Mouse (Mus musculus): ENCODE measurements around the gene Cenpq. TPM values are rescaled to one million over a fixed set of nuclear protein-coding genes. Genes with fewer than 3 reads are reported as not detected.

The Cenpq gene
- polyA plus RNA-seq (2014; fragmentation: Nextera tagmentation; extraction: Ambion mirVana) = 21.4 and 24.4 TPM in 2 replicates

DNA sequence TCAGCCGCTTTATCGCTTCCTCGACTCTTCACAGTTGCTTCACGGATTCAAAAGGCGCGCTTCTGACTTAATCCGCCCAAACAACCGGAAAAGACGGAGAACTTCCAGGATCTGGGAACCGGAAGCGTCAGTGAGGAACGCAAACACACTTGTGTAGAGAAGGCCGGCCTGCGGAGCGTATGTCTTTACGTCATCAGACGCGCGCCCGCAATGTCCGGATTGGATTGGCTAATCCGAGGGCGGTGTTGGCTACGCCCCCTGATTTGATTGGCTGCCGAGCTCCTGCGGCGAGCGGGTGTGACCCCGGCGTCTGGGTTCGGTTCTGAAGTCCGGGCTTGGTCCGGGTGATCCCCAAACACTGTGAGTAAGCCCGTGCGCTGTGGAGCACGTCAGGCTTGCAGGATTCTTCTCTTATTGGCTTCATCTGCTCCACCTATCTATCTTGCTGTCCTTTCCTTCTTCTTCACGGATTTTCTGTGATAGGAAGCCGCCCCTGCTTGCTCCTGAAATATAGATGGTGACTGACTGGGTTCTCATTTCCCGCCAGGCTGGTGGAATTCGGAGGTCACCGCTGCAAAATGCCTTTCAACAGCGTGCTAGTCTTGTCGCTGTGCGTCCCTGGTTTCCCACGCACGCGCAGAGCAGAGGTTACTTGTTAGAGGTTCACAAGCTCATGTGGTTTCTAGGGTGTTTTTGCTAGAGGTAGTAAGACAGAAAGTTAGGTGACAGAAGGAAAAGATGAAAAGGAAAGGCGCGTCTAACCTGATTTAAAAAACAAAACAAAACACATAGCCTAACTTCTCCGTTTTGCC, at the start of gene Cenpq, which contains the start of gene Mut:
Cenpq (minus strand) TSS at position 628 of the 812 bp plus-strand sequence.
Mut (plus strand) TSS at position 266 of the 812 bp plus-strand sequence.
- peak within 1 kb of the TSS; percentile 86 for H3K27ac ChIP-seq (ENCODE audit: low read depth, low read length)
- no peaks in the 10 kb centered on the region for H3K9me3 ChIP-seq (replicated peaks; ENCODE audit: control insufficient read depth, low read length)
- peak within 1 kb of the TSS; percentile 70 for H3K9ac ChIP-seq (ENCODE audit: low read depth, low read length)
- whole genome bisulfite sequencing (ENCODE audit: insufficient replicate concordance) = under 1% methylated on average over 50 of the region's 50 CpGs
- H3K4me1 ChIP-seq (ENCODE audit: control insufficient read depth, insufficient read depth, low read length) = no peaks in the 10 kb centered on the region
- H3K36me3 ChIP-seq (ENCODE audit: control insufficient read depth, insufficient read depth, low read length) = peaks cover 4% of the 10 kb centered on the region
- peak within 1 kb of the TSS; percentile 72 for H3K4me2 ChIP-seq
- peak within 1 kb of the TSS; percentile 56 for H3K4me3 ChIP-seq (ENCODE audit: low read depth, low read length)
- peak; percentile 100 for ATAC-seq (replicated peaks; ENCODE audit: insufficient number of reproducible peaks, low FRiP score, low TSS enrichment)
- no peaks in the 10 kb centered on the region for H3K27me3 ChIP-seq (ENCODE audit: control insufficient read depth, insufficient read depth, low read length)

DNA sequence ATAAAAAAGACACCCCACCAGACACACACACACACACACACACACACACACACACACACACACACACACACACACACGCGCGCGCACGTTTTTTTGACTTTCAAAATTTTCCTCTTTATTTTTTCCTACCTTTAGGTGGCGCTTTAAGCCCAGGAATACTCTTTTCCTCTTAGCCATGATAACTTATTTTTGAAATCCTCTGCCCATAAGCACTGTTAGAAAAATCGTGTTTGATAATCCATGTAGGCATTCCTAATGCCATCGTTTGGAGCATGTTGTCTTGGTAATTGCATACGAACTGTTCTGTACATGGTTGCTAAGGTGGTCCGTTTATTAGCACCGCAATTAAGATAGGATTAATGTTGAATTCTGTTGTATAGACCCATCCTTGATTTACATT, 43.1 kb upstream of the Cenpq start:
- Histone ChIP-seq H3K36me3 (ENCODE audit: control insufficient read depth, insufficient read depth, low read length) (no peaks in the 10 kb centered on the region), H3K4me1 (ENCODE audit: control insufficient read depth, insufficient read depth, low read length) (no peaks in the 10 kb centered on the region), H3K27ac (ENCODE audit: low read depth, low read length) (no peak overlapping the region), H3K27me3 (ENCODE audit: control insufficient read depth, insufficient read depth, low read length) (no peaks in the 10 kb centered on the region), H3K9ac (ENCODE audit: low read depth, low read length) (no peak overlapping the region), H3K4me3 (ENCODE audit: low read depth, low read length) (no peak overlapping the region), H3K9me3 (replicated peaks; ENCODE audit: control insufficient read depth, low read length) (no peaks in the 10 kb centered on the region), H3K4me2 (no peak overlapping the region)
- 71% methylated on average over 11 of the region's 11 CpGs for WGBS (ENCODE audit: insufficient replicate concordance)
- no peak for ATAC-seq (replicated peaks; ENCODE audit: insufficient number of reproducible peaks, low FRiP score, low TSS enrichment)

GRCm38 (mm10) chr17:40948518-40948917, 13.7 kb upstream of the Cenpq start:
- no peaks in the 10 kb centered on the region for H3K9me3 ChIP-seq (replicated peaks; ENCODE audit: control insufficient read depth, low read length)
- no peak for ATAC-seq (replicated peaks; ENCODE audit: insufficient number of reproducible peaks, low FRiP score, low TSS enrichment)
- H3K36me3 ChIP-seq (ENCODE audit: control insufficient read depth, insufficient read depth, low read length) = peaks cover 10% of the 10 kb centered on the region
- no peak overlapping the region for H3K4me2 ChIP-seq
- no peak overlapping the region for H3K27ac ChIP-seq (ENCODE audit: low read depth, low read length)
- H3K4me3 ChIP-seq (ENCODE audit: low read depth, low read length) = no peak overlapping the region
- WGBS (ENCODE audit: insufficient replicate concordance) = 68% methylated on average over 3 of the region's 3 CpGs
- no peaks in the 10 kb centered on the region for H3K27me3 ChIP-seq (ENCODE audit: control insufficient read depth, insufficient read depth, low read length)
- H3K9ac ChIP-seq (ENCODE audit: low read depth, low read length) = no peak overlapping the region
- H3K4me1 ChIP-seq (ENCODE audit: control insufficient read depth, insufficient read depth, low read length) = no peaks in the 10 kb centered on the region

DNA sequence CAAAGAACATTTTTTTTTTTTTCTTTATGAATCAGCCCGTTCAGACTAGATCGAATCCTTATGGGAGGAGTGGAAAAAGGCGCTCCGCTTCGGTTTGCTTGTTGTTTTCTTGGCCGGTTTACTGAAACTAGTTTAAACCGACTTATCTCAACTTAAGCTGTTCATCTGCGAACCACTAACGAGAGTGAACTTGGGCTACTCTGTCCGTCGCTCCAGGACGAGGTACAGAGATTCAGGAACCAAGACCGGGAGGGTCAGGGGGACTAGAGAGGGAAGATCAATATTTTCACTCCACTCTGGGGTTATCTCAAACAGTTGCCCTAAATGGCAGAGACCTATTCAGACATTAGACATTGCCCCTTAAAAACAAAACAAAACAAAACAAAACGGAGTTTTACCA, 862 bp downstream of the Cenpq start:
- no peaks in the 10 kb centered on the region for H3K9me3 ChIP-seq (replicated peaks; ENCODE audit: control insufficient read depth, low read length)
- peak overlapping the region; percentile 70 for H3K9ac ChIP-seq (ENCODE audit: low read depth, low read length)
- no peaks in the 10 kb centered on the region for H3K4me1 ChIP-seq (ENCODE audit: control insufficient read depth, insufficient read depth, low read length)
- H3K4me2 ChIP-seq = peak overlapping the region; percentile 72
- ATAC-seq (replicated peaks; ENCODE audit: insufficient number of reproducible peaks, low FRiP score, low TSS enrichment) = peak; percentile 37; the same call in 1 of the 2 replicates
- H3K27ac ChIP-seq (ENCODE audit: low read depth, low read length) = peak overlapping the region; percentile 86; the same call in 1 of the 2 replicates
- WGBS (ENCODE audit: insufficient replicate concordance) = under 1% methylated on average over 14 of the region's 14 CpGs
- H3K4me3 ChIP-seq (ENCODE audit: low read depth, low read length) = peak overlapping the region; percentile 56
- no peaks in the 10 kb centered on the region for H3K27me3 ChIP-seq (ENCODE audit: control insufficient read depth, insufficient read depth, low read length)
- H3K36me3 ChIP-seq (ENCODE audit: control insufficient read depth, insufficient read depth, low read length) = peaks cover 4% of the 10 kb centered on the region

- no peak overlapping the region for H3K9ac ChIP-seq (ENCODE audit: low read depth, low read length)
- H3K4me3 ChIP-seq (ENCODE audit: low read depth, low read length) = no peak overlapping the region
- ATAC-seq (replicated peaks; ENCODE audit: insufficient number of reproducible peaks, low FRiP score, low TSS enrichment) = no peak
- H3K27ac ChIP-seq (ENCODE audit: low read depth, low read length) = no peak overlapping the region
- H3K9me3 ChIP-seq (replicated peaks; ENCODE audit: control insufficient read depth, low read length) = no peaks in the 10 kb centered on the region
- H3K4me1 ChIP-seq (ENCODE audit: control insufficient read depth, insufficient read depth, low read length) = no peaks in the 10 kb centered on the region
- no peaks in the 10 kb centered on the region for H3K36me3 ChIP-seq (ENCODE audit: control insufficient read depth, insufficient read depth, low read length)
- H3K4me2 ChIP-seq = no peak overlapping the region
- 86% methylated on average over 1 of the region's 2 CpGs for WGBS (ENCODE audit: insufficient replicate concordance)
- no peaks in the 10 kb centered on the region for H3K27me3 ChIP-seq (ENCODE audit: control insufficient read depth, insufficient read depth, low read length)
These were observed 19.3 kb downstream of the Cenpq start for GRCm38 (mm10) chr17:40915499-40915898.

DNA sequence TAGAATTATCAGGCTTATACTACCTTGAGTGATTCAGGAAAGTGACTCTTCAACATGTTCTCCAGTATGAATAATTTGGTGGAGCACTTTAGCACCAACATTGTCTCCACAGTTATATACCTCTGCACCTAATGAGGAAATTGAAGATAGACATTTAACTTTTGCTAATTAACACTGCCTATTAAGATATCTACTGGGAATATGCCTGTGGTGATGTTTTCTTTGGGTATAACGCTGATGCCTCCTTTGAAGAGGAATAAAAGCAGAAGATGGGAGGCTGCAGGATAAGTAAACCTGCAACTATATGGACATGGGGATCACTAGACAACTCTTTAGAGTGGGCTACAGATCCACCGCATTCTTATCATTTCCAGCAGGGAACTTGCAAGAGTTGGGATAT, 20.6 kb downstream of the Cenpq start, which contains the start of gene Glyatl3:
Glyatl3 (minus strand) TSS at position 101 of the 400 bp plus-strand sequence.
- WGBS (ENCODE audit: insufficient replicate concordance) = 82% methylated on average over 2 of the region's 2 CpGs
- Histone ChIP-seq H3K27ac (ENCODE audit: low read depth, low read length) (no peak within 1 kb of the TSS), H3K9ac (ENCODE audit: low read depth, low read length) (no peak within 1 kb of the TSS), H3K9me3 (replicated peaks; ENCODE audit: control insufficient read depth, low read length) (no peaks in the 10 kb centered on the region), H3K4me2 (no peak within 1 kb of the TSS), H3K4me3 (ENCODE audit: low read depth, low read length) (no peak within 1 kb of the TSS), H3K27me3 (ENCODE audit: control insufficient read depth, insufficient read depth, low read length) (no peaks in the 10 kb centered on the region), H3K36me3 (ENCODE audit: control insufficient read depth, insufficient read depth, low read length) (no peaks in the 10 kb centered on the region), H3K4me1 (ENCODE audit: control insufficient read depth, insufficient read depth, low read length) (no peaks in the 10 kb centered on the region)
- ATAC-seq (replicated peaks; ENCODE audit: insufficient number of reproducible peaks, low FRiP score, low TSS enrichment) = no peak

DNA sequence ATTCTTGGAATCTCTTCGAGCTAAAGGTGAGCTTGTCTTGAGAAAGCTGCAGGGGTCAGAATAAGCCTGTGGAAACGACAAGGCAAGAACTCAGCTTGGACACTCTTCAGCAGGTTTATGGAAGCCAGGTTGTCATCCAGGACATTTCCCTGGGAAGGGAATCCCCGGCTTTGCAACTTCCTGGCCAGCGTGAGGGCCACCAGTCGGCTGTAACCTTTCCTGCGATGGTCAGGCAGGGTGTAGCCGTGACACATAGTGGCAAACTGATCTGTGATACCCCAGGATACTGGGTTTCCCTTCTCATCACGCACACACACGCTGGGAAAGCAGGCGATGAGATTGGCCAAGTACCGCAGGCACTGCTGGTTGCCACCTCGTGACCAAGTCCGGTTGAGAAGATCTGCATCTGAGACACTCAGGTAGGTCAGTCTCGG, 30.1 kb downstream of the Cenpq start:
- H3K4me2 ChIP-seq = peak overlapping the region; percentile 75
- no peaks in the 10 kb centered on the region for H3K27me3 ChIP-seq (ENCODE audit: control insufficient read depth, insufficient read depth, low read length)
- no peak for ATAC-seq (replicated peaks; ENCODE audit: insufficient number of reproducible peaks, low FRiP score, low TSS enrichment)
- WGBS (ENCODE audit: insufficient replicate concordance) = 10% methylated on average over 14 of the region's 14 CpGs
- peak overlapping the region; percentile 34 for H3K4me3 ChIP-seq (ENCODE audit: low read depth, low read length)
- no peak overlapping the region for H3K27ac ChIP-seq (ENCODE audit: low read depth, low read length)
- no peaks in the 10 kb centered on the region for H3K36me3 ChIP-seq (ENCODE audit: control insufficient read depth, insufficient read depth, low read length)
- H3K4me1 ChIP-seq (ENCODE audit: control insufficient read depth, insufficient read depth, low read length) = peaks cover 8% of the 10 kb centered on the region
- 0 out of 2 replicates have a peak overlapping the region, but pooled peaks have one; percentile 46 for H3K9ac ChIP-seq (ENCODE audit: low read depth, low read length)
- H3K9me3 ChIP-seq (replicated peaks; ENCODE audit: control insufficient read depth, low read length) = no peaks in the 10 kb centered on the region

- Histone ChIP-seq H3K9me3 (replicated peaks; ENCODE audit: control insufficient read depth, low read length) (no peaks in the 10 kb centered on the region), H3K4me2 (peak overlapping the region; percentile 75), H3K4me1 (ENCODE audit: control insufficient read depth, insufficient read depth, low read length) (peaks cover 8% of the 10 kb centered on the region), H3K36me3 (ENCODE audit: control insufficient read depth, insufficient read depth, low read length) (no peaks in the 10 kb centered on the region), H3K4me3 (ENCODE audit: low read depth, low read length) (no peak overlapping the region), H3K27ac (ENCODE audit: low read depth, low read length) (no peak overlapping the region), H3K27me3 (ENCODE audit: control insufficient read depth, insufficient read depth, low read length) (no peaks in the 10 kb centered on the region), H3K9ac (ENCODE audit: low read depth, low read length) (no peak overlapping the region)
- 4% methylated on average over 11 of the region's 11 CpGs for WGBS (ENCODE audit: insufficient replicate concordance)
- no peak for ATAC-seq (replicated peaks; ENCODE audit: insufficient number of reproducible peaks, low FRiP score, low TSS enrichment)
These were observed 30.7 kb downstream of the Cenpq start for GRCm38 (mm10) chr17:40904056-40904597.

All from heart, embryonic 11.5 days (tissue).